Mouse (Mus musculus) central nervous system, embryonic 18 days (tissue): Measurements from ENCODE around the gene Scn7a. TPM values are rescaled to one million over a fixed set of nuclear protein-coding genes. Genes with fewer than 3 reads are reported as not detected.

Experiments used
- polyA plus RNA-seq: library from polyadenylated mRNA; depleted of rRNA; stranded (reverse); fragments of >200 nt; gene quantifications from 2 replicates; pipeline ENCODE4 v1.2.3, GENCODE M21; 2012; rRNA removed

Gene Scn7a
- 0.14 and 1.4 TPM in 2 replicates for polyA plus RNA-seq

DNA sequence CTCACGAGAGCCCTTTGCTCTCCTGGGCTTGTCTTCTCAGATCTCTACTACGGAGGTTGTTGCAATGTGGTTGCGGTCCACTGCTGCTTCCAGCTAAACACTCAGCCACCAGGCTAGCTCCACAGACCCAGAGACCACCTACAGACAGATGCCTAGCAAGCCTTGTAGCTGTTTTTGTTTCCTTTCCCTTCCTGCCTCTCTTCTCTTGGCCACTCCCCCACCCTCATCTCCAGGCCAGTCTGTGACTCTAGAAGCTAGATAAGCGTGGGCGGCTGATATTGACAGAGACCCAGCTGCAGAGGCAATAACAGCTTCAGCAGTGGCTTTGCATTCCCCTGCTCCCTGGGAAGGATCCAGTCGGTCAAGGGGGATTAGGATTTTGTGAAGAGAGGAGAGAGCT lies at the start of gene Scn7a:
Gene Scn7a (minus strand): TSS at position 150 of the 400 bp plus-strand sequence.

DNA sequence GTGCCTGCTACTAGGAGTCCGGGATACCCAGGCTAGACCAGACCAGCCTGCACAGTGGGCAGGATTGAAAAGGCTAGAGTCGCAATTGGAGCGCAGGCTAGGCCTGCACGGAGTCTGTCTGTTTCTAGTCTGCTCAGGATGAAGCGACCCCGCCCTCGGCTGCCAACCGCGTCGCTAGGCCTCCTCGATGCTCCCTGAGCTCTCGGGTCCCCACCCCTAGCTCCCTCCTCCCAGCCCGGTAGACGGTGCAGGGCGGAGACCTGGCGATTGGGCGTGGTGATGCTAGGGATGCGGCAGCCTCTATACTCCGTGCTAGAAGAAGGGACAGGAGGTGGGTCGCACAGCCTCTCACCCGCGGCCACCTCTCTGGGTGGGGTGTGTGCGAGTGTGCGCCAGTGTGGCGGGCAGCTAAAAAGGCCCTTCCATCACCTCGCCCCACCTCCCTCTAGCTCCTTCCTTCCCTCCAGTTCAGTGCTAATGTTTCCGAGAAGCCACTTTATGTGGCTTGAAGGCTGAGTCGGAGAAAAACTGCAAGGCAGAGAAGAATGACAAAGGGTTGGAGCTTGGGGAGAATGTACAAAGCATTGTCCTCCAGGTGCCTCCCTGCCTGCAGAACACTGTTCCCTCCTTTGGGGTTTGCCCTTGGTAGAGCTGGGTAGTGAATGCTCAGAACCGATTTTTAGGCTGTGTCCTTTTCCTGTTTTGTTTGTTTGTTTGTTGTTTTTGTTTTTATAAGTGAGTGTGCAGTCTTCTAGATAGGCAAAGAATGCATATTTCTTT lies 149.9 kb downstream of the Scn7a start, which contains the start of gene Scn9a:
Gene Scn9a (minus strand): TSS at position 383 of the 780 bp plus-strand sequence.

Other genes starting within 250 kb of the Scn7a start
- 13.2 and 15.9 TPM in 2 replicates for gene Scn9a, start 150.0 kb downstream of the Scn7a start, polyA plus RNA-seq